Mouse (Mus musculus) neural tube, embryonic 11.5 days (tissue): ENCODE results near the gene Hapln2. TPM values are rescaled to one million over a fixed set of nuclear protein-coding genes. Genes with fewer than 3 reads are reported as not detected.

Experiments
- ATAC-seq: fragments of 200-750 bp; cut with Nextera tagmentation; 2 replicates; pipeline ENCODE4 v1.8.0; 2017; ENCODE audit warnings: moderate number of reproducible peaks, mild to moderate bottlenecking, moderate TSS enrichment, moderate library complexity; ENCODE audit not compliant: insufficient read depth, low FRiP score, low TSS enrichment
- DNase-seq: peaks from one replicate; pipeline ENCODE4 v3.0.0-alpha.2; 2015; ENCODE audit warnings: low spot score
- H3K27ac ChIP-seq: fragments of 300-500 bp; sonication (generic); 2 replicates; pipeline ENCODE4 v1.5.1; 2014; ENCODE audit warnings: low read depth, mild to moderate bottlenecking, low read length
- H3K27me3 ChIP-seq: fragments of 300-500 bp; sonication (generic); 2 replicates; pipeline ENCODE4 v1.6.1; 2014; ENCODE audit warnings: mild to moderate bottlenecking, low read length, mixed read lengths; ENCODE audit not compliant: control insufficient read depth, insufficient read depth
- H3K36me3 ChIP-seq: fragments of 300-500 bp; sonication (generic); 2 replicates; pipeline ENCODE4 v1.6.1; 2014; ENCODE audit warnings: mild to moderate bottlenecking, low read length, moderate library complexity, mixed read lengths; ENCODE audit not compliant: control insufficient read depth, insufficient read depth
- H3K4me1 ChIP-seq: fragments of 300-500 bp; sonication (generic); 2 replicates; pipeline ENCODE4 v1.6.1; 2014; ENCODE audit warnings: low read length, mixed read lengths; ENCODE audit not compliant: control insufficient read depth, insufficient read depth
- H3K4me2 ChIP-seq: fragments of 300-500 bp; sonication (generic); 2 replicates; pipeline ENCODE4 v1.6.1; 2014; ENCODE audit warnings: low read depth, mild to moderate bottlenecking, moderate library complexity
- H3K4me3 ChIP-seq: fragments of 300-500 bp; sonication (generic); 2 replicates; pipeline ENCODE4 v1.5.1; 2014; ENCODE audit warnings: low read depth, low read length
- H3K9ac ChIP-seq: fragments of 300-500 bp; sonication (generic); 2 replicates; pipeline ENCODE4 v1.6.1; 2014; ENCODE audit warnings: mild to moderate bottlenecking, low read length
- H3K9me3 ChIP-seq: fragments of 300-500 bp; sonication (generic); 2 replicates; pipeline ENCODE4 v1.6.1; 2016; ENCODE audit warnings: low read length; ENCODE audit not compliant: control insufficient read depth
- WGBS: fragments of 180-500 bp; shearing (Covaris S2); extraction: QIAGEN DNeasy Blood & Tissue Kit; methylation state at CpG from one replicate; pipeline ENCODE4 v1.1.7; 2014; 5-methylcytosine and 5-hydroxymethylcytosine counted together
- polyA plus RNA-seq: library from polyadenylated mRNA; unstranded; fragments of >200 nt; fragmentation: Nextera tagmentation; extraction: Ambion mirVana; gene quantifications from 2 replicates; pipeline ENCODE4 v1.2.1, GENCODE M21; 2014

Gene Hapln2
- polyA plus RNA-seq, 1 experiment from 2014 or later: not detected

DNA sequence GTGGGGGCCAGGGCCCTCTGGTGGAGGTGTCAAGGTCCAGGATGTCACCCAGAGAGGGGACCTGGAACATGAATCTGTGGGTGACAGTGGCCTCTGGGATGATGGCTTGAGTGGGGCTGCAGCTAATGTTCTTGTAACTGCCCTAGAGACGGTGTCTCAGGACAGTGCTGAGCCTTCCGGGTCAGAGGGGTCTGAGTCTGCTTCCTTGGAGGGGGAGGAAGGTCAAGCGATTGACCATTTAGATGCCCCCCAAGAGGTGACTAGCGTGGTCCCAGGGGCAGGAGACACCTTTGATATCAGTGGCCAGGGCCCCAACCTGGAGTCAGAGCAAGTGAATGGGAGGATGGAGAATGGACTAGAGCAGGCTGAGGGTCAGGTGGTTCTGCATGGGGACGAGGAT is 47.9 kb downstream of the Hapln2 start:
- WGBS: 83% methylated on average over 5 of the region's 5 CpGs
- no peak for ATAC-seq
- H3K27ac ChIP-seq: no peak overlapping the region
- no peak overlapping the region for H3K4me3 ChIP-seq
- no peaks in the 10 kb centered on the region for H3K9me3 ChIP-seq
- peak overlapping the region; percentile 22; the same call in 1 of the 2 replicates for H3K9ac ChIP-seq
- H3K36me3 ChIP-seq: peaks cover 6% of the 10 kb centered on the region
- H3K4me1 ChIP-seq: peaks cover 47% of the 10 kb centered on the region
- H3K4me2 ChIP-seq: no peak overlapping the region
- no peaks in the 10 kb centered on the region for H3K27me3 ChIP-seq
- no peak for DNase-seq

DNA sequence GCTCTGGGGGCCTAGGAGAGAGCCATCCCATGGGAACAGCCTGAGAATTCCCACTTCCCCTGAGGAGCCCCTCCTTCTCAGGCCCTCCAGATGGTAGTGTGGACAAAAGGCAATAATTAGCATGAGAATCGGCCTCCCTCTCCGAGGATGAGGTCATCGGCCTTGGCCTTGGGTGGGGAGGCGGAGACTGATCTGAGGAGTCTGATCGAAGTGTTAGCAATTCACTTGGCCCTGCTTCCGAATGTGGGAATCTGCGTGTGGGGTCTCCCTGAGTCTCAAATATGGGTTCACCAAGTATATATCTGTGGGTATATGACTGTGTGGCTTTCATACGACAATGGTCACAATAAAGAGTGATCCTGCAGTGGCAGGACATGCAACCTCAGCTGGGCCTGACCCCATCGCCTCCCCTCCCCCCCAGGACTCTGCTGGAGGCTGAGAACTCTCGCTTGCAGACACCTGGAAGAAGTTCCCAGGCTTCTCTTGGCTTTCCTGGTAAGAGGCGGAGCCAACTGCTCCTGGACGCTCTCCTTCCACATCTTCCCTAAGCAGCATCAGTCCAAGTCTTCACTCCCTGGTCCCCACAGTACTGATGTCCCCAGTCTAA is 52.9 kb downstream of the Hapln2 start:
- 8% methylated on average over 12 of the region's 12 CpGs for WGBS
- Histone ChIP-seq H3K4me3 (peak overlapping the region; percentile 82), H3K36me3 (peaks cover 6% of the 10 kb centered on the region), H3K9ac (peak overlapping the region; percentile 87), H3K27me3 (no peaks in the 10 kb centered on the region), H3K27ac (peak overlapping the region; percentile 90), H3K9me3 (no peaks in the 10 kb centered on the region), H3K4me2 (peak overlapping the region; percentile 95), H3K4me1 (peaks cover 38% of the 10 kb centered on the region)
- ATAC-seq (peak; percentile 79), DNase-seq (peak; percentile 85)

DNA sequence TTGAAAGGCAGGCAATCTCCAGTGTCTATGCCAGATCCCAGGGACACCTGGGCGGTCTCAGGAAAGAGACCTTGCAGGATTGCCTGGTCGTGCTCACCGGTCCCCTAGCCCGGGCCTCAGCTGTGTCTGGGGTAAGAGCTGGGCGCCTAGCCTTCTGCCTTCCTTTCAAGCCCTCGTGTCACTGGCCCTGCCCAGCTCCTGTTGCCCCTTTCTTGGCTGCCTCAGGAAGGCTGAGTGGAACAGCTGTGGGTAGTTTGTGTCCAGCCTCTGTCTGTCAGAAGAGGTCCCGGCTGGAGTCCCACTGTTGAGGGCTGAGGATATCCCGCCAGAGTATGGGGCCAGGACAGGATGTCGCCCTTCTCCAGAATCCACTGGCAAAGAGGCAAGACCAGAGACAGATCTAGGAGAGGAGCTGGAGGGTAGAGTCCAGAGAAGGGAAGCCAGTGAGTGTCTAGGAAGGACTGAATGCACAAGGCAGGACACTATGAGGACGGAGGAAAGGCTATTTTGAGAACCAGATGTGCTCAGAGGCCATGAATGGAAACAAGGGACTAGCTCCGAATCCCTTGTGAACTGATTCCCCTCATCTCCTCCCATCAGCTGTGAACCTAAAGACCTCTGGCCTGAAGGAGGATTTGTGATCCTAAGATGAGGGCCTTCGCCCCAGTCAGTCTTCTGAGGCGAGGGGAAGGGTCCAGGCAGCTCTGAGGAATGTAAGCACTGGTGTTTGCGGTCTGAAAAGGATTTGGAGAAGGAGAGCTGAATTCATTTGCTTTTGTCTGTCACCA is 53.6 kb downstream of the Hapln2 start:
- Histone ChIP-seq H3K36me3 (peaks cover 6% of the 10 kb centered on the region), H3K27ac (peak overlapping the region; percentile 90), H3K9me3 (no peaks in the 10 kb centered on the region), H3K4me3 (peak overlapping the region; percentile 82), H3K9ac (peak overlapping the region; percentile 87), H3K27me3 (no peaks in the 10 kb centered on the region), H3K4me2 (peak overlapping the region; percentile 95), H3K4me1 (peaks cover 38% of the 10 kb centered on the region)
- ATAC-seq: peak; percentile 3; the same call in 1 of the 2 replicates
- no peak for DNase-seq
- 15% methylated on average over 14 of the region's 14 CpGs for WGBS

DNA sequence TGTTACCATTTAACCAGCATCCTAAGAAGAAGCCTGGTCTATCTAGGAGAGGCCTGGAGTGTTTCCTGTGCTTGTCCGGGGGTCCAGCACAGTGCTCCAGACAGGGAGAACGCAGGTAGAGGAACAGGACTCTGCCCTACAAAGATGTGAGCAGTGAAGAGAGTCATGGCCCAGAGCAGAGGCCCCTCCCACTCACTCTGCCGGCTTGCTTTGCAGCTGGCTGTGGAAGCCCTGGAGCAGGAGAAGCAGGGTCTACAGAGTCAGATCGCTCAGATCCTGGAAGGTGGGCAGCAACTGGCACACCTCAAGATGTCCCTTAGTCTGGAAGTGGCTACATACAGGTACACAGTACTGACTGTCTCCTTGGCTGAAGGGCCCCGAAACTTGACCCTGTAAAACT is 54.6 kb downstream of the Hapln2 start:
- Histone ChIP-seq H3K9ac (peak overlapping the region; percentile 87), H3K4me1 (peaks cover 38% of the 10 kb centered on the region), H3K36me3 (peaks cover 4% of the 10 kb centered on the region), H3K27me3 (no peaks in the 10 kb centered on the region), H3K27ac (peak overlapping the region; percentile 90), H3K4me3 (peak overlapping the region; percentile 82), H3K4me2 (peak overlapping the region; percentile 95), H3K9me3 (no peaks in the 10 kb centered on the region)
- WGBS: 21% methylated on average over 5 of the region's 5 CpGs
- DNase-seq: no peak
- ATAC-seq: no peak

DNA sequence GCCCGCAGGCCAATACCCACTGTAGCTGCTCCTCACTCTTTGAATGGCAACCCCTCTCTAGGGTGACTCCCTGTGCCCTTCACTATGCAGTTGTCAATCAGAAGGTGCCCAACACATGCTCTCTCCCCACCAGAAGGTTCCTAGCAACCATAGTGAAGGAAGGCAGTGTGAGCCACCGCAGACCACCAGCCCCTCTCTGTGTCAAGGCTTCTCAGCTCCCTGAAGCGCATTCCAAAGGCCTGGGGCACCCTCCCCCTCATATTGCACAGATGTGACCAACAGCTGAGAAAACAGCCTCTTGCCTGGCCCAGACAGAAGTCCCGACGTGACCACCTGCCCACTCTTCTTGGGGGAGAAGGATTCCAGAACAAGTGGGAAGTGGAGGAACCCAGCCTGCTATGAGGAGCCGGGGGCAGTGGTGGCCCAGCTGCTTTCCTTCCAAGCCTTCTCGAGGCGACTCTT is 55.1 kb downstream of the Hapln2 start:
- no peak for ATAC-seq
- no peaks in the 10 kb centered on the region for H3K27me3 ChIP-seq
- peak overlapping the region; percentile 87 for H3K9ac ChIP-seq
- peaks cover 4% of the 10 kb centered on the region for H3K36me3 ChIP-seq
- DNase-seq: peak; percentile 63
- H3K9me3 ChIP-seq: no peaks in the 10 kb centered on the region
- H3K4me2 ChIP-seq: peak overlapping the region; percentile 95
- peaks cover 38% of the 10 kb centered on the region for H3K4me1 ChIP-seq
- peak overlapping the region; percentile 90 for H3K27ac ChIP-seq
- 3% methylated on average over 8 of the region's 8 CpGs for WGBS
- peak overlapping the region; percentile 82 for H3K4me3 ChIP-seq

Other genes starting within 250 kb of the Hapln2 start
- gene Ntrk1, start 232.4 kb downstream of the Hapln2 start, polyA plus RNA-seq: 18.3 and 20.4 TPM in 2 replicates
- gene Insrr, start 230.6 kb downstream of the Hapln2 start, polyA plus RNA-seq: 0.45 and 0.87 TPM in 2 replicates
- 9.2 and 10.2 TPM in 2 replicates for gene Pear1, start 203.3 kb downstream of the Hapln2 start, polyA plus RNA-seq
- gene Sh2d2a, start 180.8 kb downstream of the Hapln2 start, polyA plus RNA-seq: not detected in 2 replicates
- gene Prcc, start 142.0 kb downstream of the Hapln2 start, polyA plus RNA-seq: 17.8 and 20.3 TPM in 2 replicates
- gene Hdgf, start 121.3 kb downstream of the Hapln2 start, polyA plus RNA-seq: 256 and 261 TPM in 2 replicates
- gene Mrpl24, start 108.1 kb downstream of the Hapln2 start, polyA plus RNA-seq: 76.1 and 79.2 TPM in 2 replicates
- 52.3 and 53.9 TPM in 2 replicates for gene Isg20l2, start 97.3 kb downstream of the Hapln2 start, polyA plus RNA-seq
- 14.5 and 16.9 TPM in 2 replicates for gene Rrnad1, start 96.9 kb downstream of the Hapln2 start, polyA plus RNA-seq
- 565 and 607 TPM in 2 replicates for gene Crabp2, start 78.9 kb downstream of the Hapln2 start, polyA plus RNA-seq
- gene Nes, start 56.5 kb downstream of the Hapln2 start, polyA plus RNA-seq: 59.5 and 60.2 TPM in 2 replicates
- gene Bcan, start 27.4 kb downstream of the Hapln2 start, polyA plus RNA-seq: 0.31 and 0.72 TPM in 2 replicates
- 32.5 and 34.2 TPM in 2 replicates for gene Gpatch4, start 15.5 kb upstream of the Hapln2 start, polyA plus RNA-seq
- gene Naxe, start 30.9 kb upstream of the Hapln2 start, polyA plus RNA-seq: 127 and 131 TPM in 2 replicates
- gene Ttc24, start 50.7 kb upstream of the Hapln2 start, polyA plus RNA-seq: not detected in 2 replicates
- 15.9 and 17.8 TPM in 2 replicates for gene Iqgap3, start 54.4 kb upstream of the Hapln2 start, polyA plus RNA-seq
- 16.6 and 18.1 TPM in 2 replicates for gene Mef2d, start 114.8 kb upstream of the Hapln2 start, polyA plus RNA-seq
- gene Rhbg, start 227.1 kb upstream of the Hapln2 start, polyA plus RNA-seq: 0.27 and 1.2 TPM in 2 replicates